Mouse (Mus musculus) kidney, postnatal 14 days (tissue): ENCODE results near the gene Gm21822.
"Not testable (repeated sequence)": the region's sequence is repeated elsewhere in the genome, so short reads cannot be mapped to it uniquely, and the experiment has no call there.

Experiments used
- DNase-seq: peaks from one replicate; pipeline ENCODE4 v3.0.0; 2022; ENCODE audit warnings: mixed read lengths

Gene Gm21822

DNA sequence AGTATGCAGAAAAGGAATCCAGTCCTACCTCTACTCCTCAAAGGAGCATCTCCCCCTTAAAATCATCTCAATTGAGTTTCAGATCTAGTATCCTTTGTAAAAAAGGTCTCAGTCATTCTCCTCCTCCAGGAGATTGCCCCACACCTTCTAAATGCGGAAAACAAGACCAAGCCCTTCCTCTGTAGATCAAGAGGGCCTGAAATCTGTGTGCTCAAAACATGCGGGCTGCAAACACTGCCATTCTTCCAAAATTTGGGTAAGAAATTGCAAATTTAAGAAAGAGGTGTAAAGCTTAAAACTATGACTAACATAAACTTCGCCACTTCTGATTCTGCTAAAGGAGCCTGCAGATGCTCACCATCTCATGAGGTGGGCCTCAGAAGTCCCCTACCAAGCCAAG lies at the start of gene Gm21822:
Gene Gm21822 (plus strand): TSS at position 301 of the 400 bp plus-strand sequence.
- DNase-seq = not testable (repeated sequence)
